Mouse (Mus musculus) MEL (cell line): Measurements from ENCODE around the gene Cdh5. TPM values are rescaled to one million over a fixed set of nuclear protein-coding genes. Genes with fewer than 3 reads are reported as not detected.

ENCODE experiments used
- DNase-seq: peaks from one replicate; pipeline ENCODE4 v3.0.0; 2011; ENCODE audit warnings: low read depth, low spot score
- H3K27ac ChIP-seq: 2 replicates; pipeline ENCODE4 v1.5.1; 2012; ENCODE audit warnings: low read depth, mild to moderate bottlenecking, control low read depth, low read length, moderate library complexity; ENCODE audit not compliant: control insufficient read depth
- H3K27me3 ChIP-seq, 2 experiments: fragments of 150-350 bp in 1 of 2; sonication (generic) in 1 of 2; 2 replicates each; pipeline ENCODE4 v1.6.1; 2012; ENCODE audit warnings: low read length in 2 of 2, mild to moderate bottlenecking in 2 of 2, improper control_type of control experiment in 1 of 2, moderate library complexity in 1 of 2; ENCODE audit not compliant: insufficient read depth in 2 of 2, control insufficient read depth in 1 of 2
- H3K36me3 ChIP-seq, 2 experiments: 2 replicates each; pipeline ENCODE4 v1.6.1; 2012 to 2014; ENCODE audit warnings: low read length in 2 of 2, improper control_type of control experiment in 1 of 2, inconsistent platforms in 1 of 2, mild to moderate bottlenecking in 1 of 2; ENCODE audit not compliant: insufficient read depth in 2 of 2, control insufficient read depth in 1 of 2
- H3K4me1 ChIP-seq, 2 experiments: fragments of 150-350 bp in 1 of 2; sonication (generic) in 1 of 2; 2 replicates each; pipeline ENCODE4 v1.6.1; 2012; ENCODE audit warnings: low read length in 2 of 2, improper control_type of control experiment in 1 of 2, mild to moderate bottlenecking in 1 of 2; ENCODE audit not compliant: insufficient read depth in 2 of 2, control insufficient read depth in 1 of 2
- H3K4me3 ChIP-seq, 2 experiments: fragments of 150-350 bp in 1 of 2; sonication (generic) in 1 of 2; 2 replicates each; pipeline ENCODE4 v1.5.1; 2012; ENCODE audit warnings: low read depth in 2 of 2, low read length in 2 of 2, mild to moderate bottlenecking in 2 of 2, moderate library complexity in 2 of 2, control low read depth in 1 of 2, improper control_type of control experiment in 1 of 2; ENCODE audit not compliant: control insufficient read depth in 1 of 2, insufficient read depth in 1 of 2
- H3K79me2 ChIP-seq: 2 replicates; pipeline ENCODE4 v1.6.1; 2012; ENCODE audit warnings: mild to moderate bottlenecking, low read length, moderate library complexity; ENCODE audit not compliant: control insufficient read depth, poor library complexity, insufficient read depth
- H3K9ac ChIP-seq: 2 replicates; pipeline ENCODE4 v1.6.1; 2012; ENCODE audit warnings: low read depth, mild to moderate bottlenecking, control low read depth, low read length, moderate library complexity; ENCODE audit not compliant: control insufficient read depth, poor library complexity, severe bottlenecking
- H3K9me3 ChIP-seq: fragments of 150-350 bp; sonication (generic); replicated peaks from 2 replicates; pipeline ENCODE4 v1.6.1; 2012; ENCODE audit warnings: mild to moderate bottlenecking, low read length, improper control_type of control experiment, moderate library complexity; ENCODE audit not compliant: insufficient read depth
- BHLHE40 ChIP-seq: IDR thresholded peaks from 2 replicates; pipeline ENCODE4 v1.6.1; 2012; ENCODE audit warnings: low read depth, mild to moderate bottlenecking, inconsistent platforms, low read length, improper control_type of control experiment, borderline replicate concordance
- ELF1 ChIP-seq: IDR thresholded peaks from 2 replicates; pipeline ENCODE4 v1.6.1; 2014; ENCODE audit warnings: low read depth, mild to moderate bottlenecking, inconsistent platforms, low read length, improper control_type of control experiment, moderate library complexity
- EP300 ChIP-seq, 2 experiments: IDR thresholded peaks; 2 replicates each; pipeline ENCODE4 v1.6.1; 2011; ENCODE audit warnings: improper control_type of control experiment in 2 of 2, low read length in 2 of 2, low read depth in 1 of 2, mild to moderate bottlenecking in 1 of 2
- ETS1 ChIP-seq: IDR thresholded peaks from 2 replicates; pipeline ENCODE4 v1.6.1; 2012; ENCODE audit warnings: low read depth, mild to moderate bottlenecking, inconsistent platforms, low read length, improper control_type of control experiment, moderate library complexity
- GABPA ChIP-seq: IDR thresholded peaks from 2 replicates; pipeline ENCODE4 v1.6.1; 2012; ENCODE audit warnings: low read depth, mild to moderate bottlenecking, inconsistent platforms, low read length, improper control_type of control experiment, moderate library complexity
- JUND ChIP-seq: IDR thresholded peaks from 2 replicates; pipeline ENCODE4 v1.6.1; 2011; ENCODE audit warnings: low read depth, mild to moderate bottlenecking, improper control_type of control experiment, low read length
- MAFK ChIP-seq: IDR thresholded peaks from 2 replicates; pipeline ENCODE4 v1.6.1; 2011; ENCODE audit warnings: low read depth, mild to moderate bottlenecking, low read length, improper control_type of control experiment, borderline replicate concordance
- MAZ ChIP-seq: IDR thresholded peaks from 2 replicates; pipeline ENCODE4 v1.6.1; 2012; ENCODE audit warnings: low read depth, mild to moderate bottlenecking, inconsistent platforms, low read length, improper control_type of control experiment
- MEF2A ChIP-seq: IDR thresholded peaks from 2 replicates; pipeline ENCODE4 v1.6.1; 2014; ENCODE audit warnings: low read depth, mild to moderate bottlenecking, inconsistent platforms, low read length, improper control_type of control experiment; ENCODE audit not compliant: poor library complexity, insufficient replicate concordance, severe bottlenecking; ENCODE audit errors: extremely low read depth
- NELFE ChIP-seq: IDR thresholded peaks from 2 replicates; pipeline ENCODE4 v1.6.1; 2011; ENCODE audit warnings: low read depth, low read length, improper control_type of control experiment
- NRF1 ChIP-seq: IDR thresholded peaks from 2 replicates; pipeline ENCODE4 v1.6.1; 2014; ENCODE audit warnings: low read depth, mild to moderate bottlenecking, inconsistent platforms, low read length, improper control_type of control experiment, moderate library complexity; ENCODE audit not compliant: poor library complexity, insufficient read depth, severe bottlenecking
- POLR2A ChIP-seq, 2 experiments: IDR thresholded peaks; 2 replicates each; pipeline ENCODE4 v1.6.1; 2011 to 2012; ENCODE audit warnings: low read length in 2 of 2, mild to moderate bottlenecking in 2 of 2, control low read depth in 1 of 2, improper control_type of control experiment in 1 of 2, low read depth in 1 of 2, moderate library complexity in 1 of 2; ENCODE audit not compliant: control insufficient read depth in 1 of 2, insufficient read depth in 1 of 2, poor library complexity in 1 of 2
- POLR2AphosphoS2 ChIP-seq: IDR thresholded peaks from 2 replicates; pipeline ENCODE4 v1.6.1; 2011; ENCODE audit warnings: low read length, improper control_type of control experiment
- POLR2AphosphoS5 ChIP-seq: IDR thresholded peaks from 2 replicates; pipeline ENCODE4 v1.6.1; 2012; ENCODE audit warnings: low read depth, borderline replicate concordance, mild to moderate bottlenecking, inconsistent platforms, low read length, moderate library complexity, mixed read lengths
- RCOR1 ChIP-seq: IDR thresholded peaks from 2 replicates; pipeline ENCODE4 v1.6.1; 2012; ENCODE audit warnings: low read depth, mild to moderate bottlenecking, inconsistent platforms, low read length, improper control_type of control experiment
- SIN3A ChIP-seq: IDR thresholded peaks from 2 replicates; pipeline ENCODE4 v1.6.1; 2012; ENCODE audit warnings: low read length, improper control_type of control experiment, inconsistent platforms
- TAL1 ChIP-seq: IDR thresholded peaks from 2 replicates; pipeline ENCODE4 v1.6.1; 2012; ENCODE audit warnings: mild to moderate bottlenecking, inconsistent platforms, low read length, moderate library complexity, mixed read lengths
- TBP ChIP-seq: IDR thresholded peaks from 2 replicates; pipeline ENCODE4 v1.8.0; 2011; ENCODE audit warnings: low read depth, low read length, improper control_type of control experiment
- USF1 ChIP-seq: IDR thresholded peaks from 2 replicates; pipeline ENCODE4 v1.6.1; 2014; ENCODE audit warnings: low read depth, mild to moderate bottlenecking, inconsistent platforms, low read length, improper control_type of control experiment, moderate library complexity
- ZC3H11A ChIP-seq: IDR thresholded peaks from 2 replicates; pipeline ENCODE4 v1.6.1; 2012; ENCODE audit warnings: low read depth, mild to moderate bottlenecking, inconsistent platforms, low read length, improper control_type of control experiment
- polyA plus RNA-seq, 2 experiments: library from polyadenylated mRNA; stranded (reverse) in 1 of 2; unstranded in 1 of 2; fragments of >175 nt in 1 of 2; fragments of >200 nt in 1 of 2; gene quantifications; 2 replicates each; pipeline versions ENCODE4 v1.2.1 to v1.2.4; 2012; ENCODE audit warnings: low replicate concordance in 2 of 2, low read depth in 1 of 2; ENCODE audit not compliant: insufficient read length in 2 of 2, insufficient read depth in 1 of 2, missing spikeins in 1 of 2
- total RNA-seq: library from RNA; depleted of rRNA; stranded (reverse); fragments of 300-350 nt; gene quantifications from 2 replicates; pipeline ENCODE4 v1.2.3, GENCODE M21; 2012

Cdh5 gene
- total and polyA plus RNA-seq, 3 experiments = not detected

GRCm38 (mm10) chr8:104188459-104188858, 87.0 kb downstream of the Cdh5 start:
- Histone ChIP-seq H3K27me3 (no peaks in the 10 kb centered on the region), H3K4me1 (no peaks in the 10 kb centered on the region), H3K9ac (no peak overlapping the region), H3K9me3 (no peaks in the 10 kb centered on the region), H3K27ac (no peak overlapping the region), H3K4me3 (no peak overlapping the region), H3K79me2 (no peaks in the 10 kb centered on the region), H3K36me3 (no peaks in the 10 kb centered on the region)
- TF ChIP-seq USF1 (no peak), MAZ (no peak), ELF1 (no peak)
- no peak for DNase-seq

- no peak for DNase-seq
- no peaks in the 10 kb centered on the region for H3K4me1 ChIP-seq
- no peaks in the 10 kb centered on the region for H3K9me3 ChIP-seq
- no peaks in the 10 kb centered on the region for H3K79me2 ChIP-seq
- no peak overlapping the region for H3K4me3 ChIP-seq
- H3K27me3 ChIP-seq = no peaks in the 10 kb centered on the region
- TF ChIP-seq MEF2A = no peak
- no peak for TF ChIP-seq JUND
- TF ChIP-seq EP300 (IDR thresholded peaks at IDR 0.05; ENCODE audit: low read depth in 1 of 2, low read length in 2 of 2) = no peak
- TF ChIP-seq RCOR1 = no peak
- TF ChIP-seq BHLHE40 = no peak
- no peak for TF ChIP-seq TAL1
- no peak for TF ChIP-seq ETS1
- no peak for TF ChIP-seq POLR2AphosphoS5
- TF ChIP-seq NRF1 = no peak
- TF ChIP-seq, all 39 proteins: peak for 0
- H3K9ac ChIP-seq = no peak overlapping the region
- H3K36me3 ChIP-seq = no peaks in the 10 kb centered on the region
- H3K27ac ChIP-seq = no peak overlapping the region
These were observed 89.5 kb downstream of the Cdh5 start for GRCm38 (mm10) chr8:104190777-104191468.

GRCm38 (mm10) chr8:104191496-104191895, 90.1 kb downstream of the Cdh5 start:
- Histone ChIP-seq H3K27ac (no peak overlapping the region), H3K9me3 (no peaks in the 10 kb centered on the region), H3K79me2 (no peaks in the 10 kb centered on the region), H3K4me3 (no peak overlapping the region)
- DNase-seq = no peak
- TF ChIP-seq POLR2A (IDR thresholded peaks at IDR 0.05; ENCODE audit: control insufficient read depth in 1 of 2, insufficient read depth in 1 of 2, low read depth in 1 of 2, low read length in 2 of 2, poor library complexity in 1 of 2) (no peak), POLR2AphosphoS2 (no peak), TBP (no peak), GABPA (no peak), SIN3A (no peak), MAFK (no peak), NELFE (no peak), ZC3H11A (no peak)
- TF ChIP-seq, all 39 proteins: peak for 0
- Histone ChIP-seq H3K4me1 (no peaks in the 10 kb centered on the region), H3K36me3 (no peaks in the 10 kb centered on the region), H3K27me3 (no peaks in the 10 kb centered on the region), H3K9ac (no peak overlapping the region)
